Mouse (Mus musculus) embryo, embryonic 11 days (tissue): ENCODE results near the gene Qrfpr.

Experiments used
- DNase-seq: peaks from one replicate; pipeline ENCODE4 v3.0.0-alpha.2; 2015

Gene Qrfpr

GRCm38 (mm10) chr3:36221743-36222682, at the start of gene Qrfpr:
TSS of gene Qrfpr (minus strand) at chr3:36222313.
- peak; percentile 57 for DNase-seq

GRCm38 (mm10) chr3:36263873-36264272, 41.8 kb upstream of the Qrfpr start:
- no peak for DNase-seq

GRCm38 (mm10) chr3:36263265-36263664, 41.2 kb upstream of the Qrfpr start:
- DNase-seq: no peak

- DNase-seq: no peak
Measured at GRCm38 (mm10) chr3:36250585-36250984, 28.5 kb upstream of the Qrfpr start.

GRCm38 (mm10) chr3:36248446-36248845, 26.3 kb upstream of the Qrfpr start:
- DNase-seq: no peak

- DNase-seq: no peak
Measured at GRCm38 (mm10) chr3:36229941-36230340, 7.8 kb upstream of the Qrfpr start.

- DNase-seq: no peak
Measured at GRCm38 (mm10) chr3:36227246-36227645, 5.1 kb upstream of the Qrfpr start.

- DNase-seq: no peak
Measured at GRCm38 (mm10) chr3:36223361-36223760, 1.2 kb upstream of the Qrfpr start.

- DNase-seq: no peak
Measured at GRCm38 (mm10) chr3:36212758-36213157, 9.4 kb downstream of the Qrfpr start.

- DNase-seq: no peak
Measured at GRCm38 (mm10) chr3:36210939-36211338, 11.2 kb downstream of the Qrfpr start.

- peak; percentile 64 for DNase-seq
Measured at GRCm38 (mm10) chr3:36209776-36210555, 12.1 kb downstream of the Qrfpr start.

- no peak for DNase-seq
Measured at GRCm38 (mm10) chr3:36207520-36208264, 14.4 kb downstream of the Qrfpr start.

GRCm38 (mm10) chr3:36202932-36203331, 19.2 kb downstream of the Qrfpr start:
- DNase-seq: no peak

- DNase-seq: no peak
Measured at GRCm38 (mm10) chr3:36201098-36201497, 21.0 kb downstream of the Qrfpr start.

GRCm38 (mm10) chr3:36189243-36189642, 32.9 kb downstream of the Qrfpr start:
- DNase-seq: no peak

- no peak for DNase-seq
Measured at GRCm38 (mm10) chr3:36186510-36186909, 35.6 kb downstream of the Qrfpr start.

- peak; percentile 80 for DNase-seq
Measured at GRCm38 (mm10) chr3:36181519-36181918, 40.6 kb downstream of the Qrfpr start.

- no peak for DNase-seq
Measured at GRCm38 (mm10) chr3:36173761-36174160, 48.4 kb downstream of the Qrfpr start.

GRCm38 (mm10) chr3:36171348-36171747, 50.8 kb downstream of the Qrfpr start:
- no peak for DNase-seq

GRCm38 (mm10) chr3:36170670-36171210, 51.4 kb downstream of the Qrfpr start:
- no peak for DNase-seq

GRCm38 (mm10) chr3:36155268-36155667, 66.8 kb downstream of the Qrfpr start:
- DNase-seq: peak; percentile 38

- peak; percentile 95 for DNase-seq
Measured at GRCm38 (mm10) chr3:36150934-36151686, 71.0 kb downstream of the Qrfpr start, which contains the start of gene D3Ertd254e. TSS of gene D3Ertd254e (plus strand) at chr3:36151017.
